Mouse (Mus musculus) liver, adult (tissue): ENCODE measurements around the gene Pip5k1a.

Experiments
- GATA4 ChIP-seq: IDR thresholded peaks from 2 replicates; pipeline ENCODE4 v1.6.1; 2014; ENCODE audit warnings: mild to moderate bottlenecking, low read length; ENCODE audit not compliant: insufficient replicate concordance

The Pip5k1a gene

GRCm38 (mm10) chr3:95124246-95124645 is 17.5 kb upstream of the Pip5k1a start, which contains the start of gene Tmod4:
TSS of gene Tmod4 (plus strand) at chr3:95124476.
- no peak for TF ChIP-seq GATA4

GRCm38 (mm10) chr3:95121580-95121979 is 14.8 kb upstream of the Pip5k1a start:
- peak; percentile 55; the same call in 1 of the 2 replicates for TF ChIP-seq GATA4

- no peak for TF ChIP-seq GATA4
Observed at GRCm38 (mm10) chr3:95117751-95118150, 11.0 kb upstream of the Pip5k1a start.

GRCm38 (mm10) chr3:95112760-95113159 is 6.0 kb upstream of the Pip5k1a start:
- no peak for TF ChIP-seq GATA4

- TF ChIP-seq GATA4 = peak; percentile 3; the same call in 1 of the 2 replicates
Observed at GRCm38 (mm10) chr3:95110911-95111726, 4.4 kb upstream of the Pip5k1a start, which contains the start of gene Vps72. TSS of gene Vps72 (plus strand) at chr3:95111022.

- no peak for TF ChIP-seq GATA4
Observed at GRCm38 (mm10) chr3:95107898-95108297, 1.2 kb upstream of the Pip5k1a start.

GRCm38 (mm10) chr3:95105586-95106337 is 968 bp downstream of the Pip5k1a start:
- no peak for TF ChIP-seq GATA4

- no peak for TF ChIP-seq GATA4
Observed at GRCm38 (mm10) chr3:95105121-95105520, 1.6 kb downstream of the Pip5k1a start.

- TF ChIP-seq GATA4 = no peak
Observed at GRCm38 (mm10) chr3:95100854-95101253, 5.9 kb downstream of the Pip5k1a start.

- no peak for TF ChIP-seq GATA4
Observed at GRCm38 (mm10) chr3:95088071-95088470, 18.7 kb downstream of the Pip5k1a start.

- TF ChIP-seq GATA4 = no peak
Observed at GRCm38 (mm10) chr3:95071606-95072005, 35.1 kb downstream of the Pip5k1a start.

GRCm38 (mm10) chr3:95066570-95066969 is 40.2 kb downstream of the Pip5k1a start:
- no peak for TF ChIP-seq GATA4

- TF ChIP-seq GATA4 = no peak
Observed at GRCm38 (mm10) chr3:95066095-95066494, 40.6 kb downstream of the Pip5k1a start.

- TF ChIP-seq GATA4 = no peak
Observed at GRCm38 (mm10) chr3:95065553-95065952, 41.2 kb downstream of the Pip5k1a start.

GRCm38 (mm10) chr3:95063741-95064140 is 43.0 kb downstream of the Pip5k1a start:
- TF ChIP-seq GATA4 = no peak

- TF ChIP-seq GATA4 = no peak
Observed at GRCm38 (mm10) chr3:95058078-95058477, 48.7 kb downstream of the Pip5k1a start.
